Mouse (Mus musculus) megakaryocyte, embryonic 14.5 days (primary cell): ENCODE measurements around the gene Ufsp1.

Experiments used
- FLI1 ChIP-seq: IDR thresholded peaks from 2 replicates; pipeline ENCODE4 v1.6.1; 2012; ENCODE audit warnings: low read length, inconsistent platforms, mixed read lengths
- GATA1 ChIP-seq: IDR thresholded peaks from 3 replicates; pipeline ENCODE4 v1.6.1; 2012; ENCODE audit warnings: mixed read lengths, low read length, inconsistent platforms, borderline replicate concordance

DNA sequence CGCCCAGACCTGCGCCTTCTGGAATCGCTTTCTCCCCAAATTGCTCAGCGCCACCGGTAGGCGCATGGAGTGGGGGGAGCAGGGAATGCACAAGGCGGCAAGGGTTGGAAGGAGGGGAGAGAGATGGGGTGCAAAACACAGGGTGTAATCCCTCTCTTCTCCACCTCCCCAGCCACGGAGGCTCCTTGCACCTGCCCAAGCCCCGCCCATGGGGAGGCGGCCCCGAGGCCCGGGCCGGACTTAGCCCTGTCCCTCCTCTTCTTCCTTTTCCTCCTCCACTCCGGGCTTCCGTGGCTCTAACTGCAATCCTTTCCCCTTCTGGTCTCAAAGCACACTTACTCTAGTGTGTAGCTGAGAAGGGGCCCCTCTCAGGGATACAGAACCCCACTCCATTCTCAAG, 1.1 kb upstream of the Ufsp1 start:
- TF ChIP-seq GATA1 (no peak), FLI1 (no peak)
